Mouse (Mus musculus): Measurements from ENCODE around the gene Mta1.

- TF ChIP-seq CTCF (IDR thresholded peaks at IDR 0.05; ENCODE audit: low read depth, low read length) (no peak), TAL1 (conservative IDR thresholded peaks at IDR 0.05; ENCODE audit: low read depth, low read length) (no peak), POLR2AphosphoS5 (IDR thresholded peaks at IDR 0.05; ENCODE audit: insufficient replicate concordance, low read depth, low read length) (no peak)
These were observed 3.3 kb downstream of the Mta1 start for GRCm38 (mm10) chr12:113101251-113101960.
